Mouse (Mus musculus): Measurements from ENCODE around the gene Gm10310. TPM values are rescaled to one million over a fixed set of nuclear protein-coding genes. Genes with fewer than 3 reads are reported as not detected.
"Not testable (repeated sequence)": the region's sequence is repeated elsewhere in the genome, so short reads cannot be mapped to it uniquely, and the experiment has no call there.

The Gm10310 gene
- not detected in 2 replicates for polyA plus RNA-seq (2015; fragmentation: Nextera tagmentation; extraction: Ambion mirVana)

DNA sequence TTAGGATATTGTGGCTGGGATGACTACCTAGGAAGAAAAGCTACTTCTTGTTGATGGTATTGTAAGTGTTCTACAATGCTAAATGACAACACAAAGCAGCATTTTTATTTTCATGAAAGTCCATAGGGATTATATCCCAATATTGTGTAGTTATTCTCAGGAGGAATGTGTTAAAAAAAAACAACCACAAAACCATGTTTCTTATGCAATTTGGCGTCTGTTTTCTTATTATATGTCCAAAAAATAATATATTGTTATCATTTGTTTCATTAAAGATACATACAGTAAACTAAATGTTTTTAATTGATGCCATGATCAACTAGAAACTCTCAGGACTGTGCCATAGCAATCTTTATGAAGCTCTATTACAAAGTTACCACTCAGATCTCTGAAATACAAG lies at the start of gene Gm10310:
TSS of gene Gm10310 (minus strand) at position 101 of the 400 bp plus-strand sequence.
- WGBS = no CpG with 5 or more reads among the region's 1 CpGs
- not testable (repeated sequence) for H3K27ac ChIP-seq (ENCODE audit: low read length); H3K4me1 ChIP-seq (replicated peaks; ENCODE audit: control insufficient read depth, insufficient read depth, low read length)

GRCm38 (mm10) chr10:130030048-130030447 lies 45.2 kb upstream of the Gm10310 start, which contains the start of gene Olfr821:
Gene Olfr821, plus strand, starts transcription at chr10:130030348.
- no peak within 1 kb of the TSS for H3K4me3 ChIP-seq (ENCODE audit: low read length)
- H3K27ac ChIP-seq (ENCODE audit: low read length) = no peak within 1 kb of the TSS
- H3K9ac ChIP-seq (ENCODE audit: low read length) = no peak within 1 kb of the TSS
- ATAC-seq (ENCODE audit: low read depth) = no peak
- H3K9me3 ChIP-seq (ENCODE audit: control insufficient read depth, low read length) = no peaks in the 10 kb centered on the region
- H3K27me3 ChIP-seq (ENCODE audit: control insufficient read depth, insufficient read depth, low read depth, low read length) = no peaks in the 10 kb centered on the region
- no peaks in the 10 kb centered on the region for H3K4me1 ChIP-seq (replicated peaks; ENCODE audit: control insufficient read depth, insufficient read depth, low read length)
- no peaks in the 10 kb centered on the region for H3K36me3 ChIP-seq (ENCODE audit: control insufficient read depth, insufficient read depth, low read length)
- H3K4me2 ChIP-seq (ENCODE audit: low read depth, low read length) = no peak within 1 kb of the TSS

More for the DNA sequence above, at the start of gene Gm10310:
- not testable (repeated sequence) for H3K4me3 ChIP-seq (ENCODE audit: low read length); H3K36me3 ChIP-seq (ENCODE audit: control insufficient read depth, insufficient read depth, low read length); H3K9ac ChIP-seq (ENCODE audit: low read length); ATAC-seq (ENCODE audit: low read depth); H3K9me3 ChIP-seq (ENCODE audit: control insufficient read depth, low read length); H3K4me2 ChIP-seq (ENCODE audit: low read depth, low read length); H3K27me3 ChIP-seq (ENCODE audit: control insufficient read depth, insufficient read depth, low read depth, low read length)

DNA sequence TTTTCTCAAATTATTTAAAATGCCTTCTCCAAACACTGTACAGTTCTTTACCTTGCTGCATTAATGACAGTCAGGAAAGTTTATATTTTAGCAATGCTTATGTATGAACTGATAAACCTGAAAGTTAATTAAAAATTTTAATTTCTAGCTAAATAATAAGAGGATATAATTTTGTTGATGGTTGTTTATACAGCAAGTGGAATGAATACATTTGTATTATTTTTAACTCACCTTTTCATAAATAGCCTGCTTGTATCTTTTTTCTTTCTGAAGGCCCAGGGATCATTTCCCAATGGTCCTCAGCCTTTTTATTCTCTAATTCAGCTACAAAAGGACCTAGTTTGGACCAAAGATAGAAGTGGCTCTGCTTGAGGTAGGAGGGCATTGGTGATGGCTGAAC lies 27.5 kb upstream of the Gm10310 start, which contains the start of gene Olfr820:
TSS of gene Olfr820 (plus strand) at position 301 of the 400 bp plus-strand sequence.
- no peaks in the 10 kb centered on the region for H3K9me3 ChIP-seq (ENCODE audit: control insufficient read depth, low read length)
- no peak for ATAC-seq (ENCODE audit: low read depth)
- H3K4me2 ChIP-seq (ENCODE audit: low read depth, low read length) = no peak within 1 kb of the TSS
- no peaks in the 10 kb centered on the region for H3K4me1 ChIP-seq (replicated peaks; ENCODE audit: control insufficient read depth, insufficient read depth, low read length)
- no peaks in the 10 kb centered on the region for H3K36me3 ChIP-seq (ENCODE audit: control insufficient read depth, insufficient read depth, low read length)
- no peak within 1 kb of the TSS for H3K4me3 ChIP-seq (ENCODE audit: low read length)
- H3K27ac ChIP-seq (ENCODE audit: low read length) = no peak within 1 kb of the TSS
- H3K9ac ChIP-seq (ENCODE audit: low read length) = no peak within 1 kb of the TSS
- no peaks in the 10 kb centered on the region for H3K27me3 ChIP-seq (ENCODE audit: control insufficient read depth, insufficient read depth, low read depth, low read length)

DNA sequence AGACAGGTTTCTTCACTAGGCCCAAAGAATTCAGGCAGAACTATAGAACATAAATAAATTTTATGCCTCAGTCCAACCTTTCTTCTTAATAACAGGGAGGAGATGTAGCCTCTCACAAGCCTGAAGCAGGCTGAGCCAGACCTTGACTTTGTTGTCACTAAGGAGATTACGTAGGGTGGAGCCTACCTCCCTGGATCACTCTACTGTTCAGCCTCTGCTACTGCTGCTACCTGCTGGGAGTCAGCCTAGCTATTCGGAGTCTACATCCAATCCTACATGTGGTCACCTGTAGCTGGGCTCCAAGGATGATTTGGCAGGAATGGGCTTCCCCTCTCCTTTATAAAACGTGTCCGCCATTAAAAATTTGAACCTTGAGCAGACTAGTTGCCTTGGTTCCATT lies 20.5 kb upstream of the Gm10310 start:
- not testable (repeated sequence) for H3K4me1 ChIP-seq (replicated peaks; ENCODE audit: control insufficient read depth, insufficient read depth, low read length); H3K9ac ChIP-seq (ENCODE audit: low read length); H3K36me3 ChIP-seq (ENCODE audit: control insufficient read depth, insufficient read depth, low read length); H3K9me3 ChIP-seq (ENCODE audit: control insufficient read depth, low read length); ATAC-seq (ENCODE audit: low read depth); H3K27ac ChIP-seq (ENCODE audit: low read length); H3K4me2 ChIP-seq (ENCODE audit: low read depth, low read length); H3K4me3 ChIP-seq (ENCODE audit: low read length); H3K27me3 ChIP-seq (ENCODE audit: control insufficient read depth, insufficient read depth, low read depth, low read length)
- 85% methylated on average over 4 of the region's 4 CpGs for WGBS

DNA sequence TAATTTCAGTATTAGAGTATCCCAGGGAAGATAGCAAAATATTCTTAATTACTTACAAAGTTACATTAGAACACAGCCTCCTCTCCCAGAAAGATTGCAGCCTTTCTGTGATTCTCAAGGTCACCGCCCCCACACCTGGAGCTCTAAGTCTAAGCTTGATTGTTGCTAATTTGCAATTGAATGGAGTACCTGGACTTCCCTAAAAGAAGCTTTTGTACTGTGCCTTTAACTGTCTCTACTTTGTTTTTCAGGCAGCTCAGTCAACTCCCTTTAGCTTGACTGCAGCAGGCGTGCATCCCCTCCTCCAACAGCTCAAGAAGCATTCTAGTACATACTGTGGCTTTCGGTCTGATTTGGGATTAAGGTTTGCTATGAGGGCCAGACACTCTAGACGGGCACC lies 19.2 kb upstream of the Gm10310 start:
- not testable (repeated sequence) for ATAC-seq (ENCODE audit: low read depth); H3K36me3 ChIP-seq (ENCODE audit: control insufficient read depth, insufficient read depth, low read length); H3K9me3 ChIP-seq (ENCODE audit: control insufficient read depth, low read length); H3K4me1 ChIP-seq (replicated peaks; ENCODE audit: control insufficient read depth, insufficient read depth, low read length); H3K4me3 ChIP-seq (ENCODE audit: low read length); H3K9ac ChIP-seq (ENCODE audit: low read length); H3K27me3 ChIP-seq (ENCODE audit: control insufficient read depth, insufficient read depth, low read depth, low read length); H3K27ac ChIP-seq (ENCODE audit: low read length); H3K4me2 ChIP-seq (ENCODE audit: low read depth, low read length)
- WGBS = 86% methylated on average over 4 of the region's 4 CpGs

DNA sequence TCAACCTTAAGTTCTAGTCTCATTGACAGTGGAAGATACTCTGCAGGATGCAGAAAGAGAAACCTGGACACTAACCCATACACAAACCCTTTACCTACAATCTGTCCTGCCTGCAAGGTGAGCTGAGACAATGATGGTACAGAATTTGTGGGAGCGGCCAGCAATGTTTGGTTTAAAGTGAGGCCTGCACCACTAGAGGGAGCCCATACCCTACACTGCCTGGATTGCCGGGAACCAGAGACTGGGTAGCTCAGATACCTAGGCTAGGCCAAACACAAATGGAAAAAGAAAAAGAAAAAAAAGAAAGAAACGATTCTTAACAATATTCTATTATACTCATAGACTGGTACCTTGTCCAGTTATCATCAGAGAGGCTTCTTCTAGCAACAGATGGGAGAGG lies 3.0 kb downstream of the Gm10310 start:
- ATAC-seq (ENCODE audit: low read depth); H3K36me3 ChIP-seq (ENCODE audit: control insufficient read depth, insufficient read depth, low read length); H3K4me1 ChIP-seq (replicated peaks; ENCODE audit: control insufficient read depth, insufficient read depth, low read length); H3K9me3 ChIP-seq (ENCODE audit: control insufficient read depth, low read length); H3K9ac ChIP-seq (ENCODE audit: low read length); H3K27ac ChIP-seq (ENCODE audit: low read length); H3K4me3 ChIP-seq (ENCODE audit: low read length); H3K27me3 ChIP-seq (ENCODE audit: control insufficient read depth, insufficient read depth, low read depth, low read length); H3K4me2 ChIP-seq (ENCODE audit: low read depth, low read length): not testable (repeated sequence)
- WGBS = no CpG with 5 or more reads among the region's 3 CpGs

- ATAC-seq (ENCODE audit: low read depth); H3K9ac ChIP-seq (ENCODE audit: low read length): not testable (repeated sequence)
- WGBS = no CpG with 5 or more reads among the region's 2 CpGs
Observed at GRCm38 (mm10) chr10:129976040-129976439, 8.8 kb downstream of the Gm10310 start, which contains the start of gene Olfr247. Gene Olfr247, minus strand, starts transcription at chr10:129976140.

GRCm38 (mm10) chr10:129972994-129973393 lies 11.9 kb downstream of the Gm10310 start:
- H3K4me2 ChIP-seq (ENCODE audit: low read depth, low read length); H3K9me3 ChIP-seq (ENCODE audit: control insufficient read depth, low read length); ATAC-seq (ENCODE audit: low read depth); H3K4me1 ChIP-seq (replicated peaks; ENCODE audit: control insufficient read depth, insufficient read depth, low read length); H3K4me3 ChIP-seq (ENCODE audit: low read length); H3K27me3 ChIP-seq (ENCODE audit: control insufficient read depth, insufficient read depth, low read depth, low read length); H3K27ac ChIP-seq (ENCODE audit: low read length); H3K9ac ChIP-seq (ENCODE audit: low read length); H3K36me3 ChIP-seq (ENCODE audit: control insufficient read depth, insufficient read depth, low read length): not testable (repeated sequence)
- WGBS = no CpG with 5 or more reads among the region's 3 CpGs

More at GRCm38 (mm10) chr10:129976040-129976439, 8.8 kb downstream of the Gm10310 start, which contains the start of gene Olfr247:
- H3K4me1 ChIP-seq (replicated peaks; ENCODE audit: control insufficient read depth, insufficient read depth, low read length); H3K36me3 ChIP-seq (ENCODE audit: control insufficient read depth, insufficient read depth, low read length); H3K27me3 ChIP-seq (ENCODE audit: control insufficient read depth, insufficient read depth, low read depth, low read length); H3K4me3 ChIP-seq (ENCODE audit: low read length); H3K4me2 ChIP-seq (ENCODE audit: low read depth, low read length); H3K27ac ChIP-seq (ENCODE audit: low read length); H3K9me3 ChIP-seq (ENCODE audit: control insufficient read depth, low read length): not testable (repeated sequence)

- not testable (repeated sequence) for H3K27me3 ChIP-seq (ENCODE audit: control insufficient read depth, insufficient read depth, low read depth, low read length); ATAC-seq (ENCODE audit: low read depth); H3K36me3 ChIP-seq (ENCODE audit: control insufficient read depth, insufficient read depth, low read length); H3K4me2 ChIP-seq (ENCODE audit: low read depth, low read length); H3K4me1 ChIP-seq (replicated peaks; ENCODE audit: control insufficient read depth, insufficient read depth, low read length); H3K9ac ChIP-seq (ENCODE audit: low read length); H3K9me3 ChIP-seq (ENCODE audit: control insufficient read depth, low read length); H3K27ac ChIP-seq (ENCODE audit: low read length); H3K4me3 ChIP-seq (ENCODE audit: low read length)
- 62% methylated on average over 2 of the region's 2 CpGs for WGBS
Observed at GRCm38 (mm10) chr10:129967166-129967565, 17.7 kb downstream of the Gm10310 start, which contains the start of gene Olfr819. Gene Olfr819, minus strand, starts transcription at chr10:129967266.

- not testable (repeated sequence) for ATAC-seq (ENCODE audit: low read depth); H3K4me1 ChIP-seq (replicated peaks; ENCODE audit: control insufficient read depth, insufficient read depth, low read length); H3K9me3 ChIP-seq (ENCODE audit: control insufficient read depth, low read length); H3K27ac ChIP-seq (ENCODE audit: low read length); H3K27me3 ChIP-seq (ENCODE audit: control insufficient read depth, insufficient read depth, low read depth, low read length); H3K4me3 ChIP-seq (ENCODE audit: low read length); H3K36me3 ChIP-seq (ENCODE audit: control insufficient read depth, insufficient read depth, low read length); H3K4me2 ChIP-seq (ENCODE audit: low read depth, low read length); H3K9ac ChIP-seq (ENCODE audit: low read length)
- WGBS = 89% methylated on average over 2 of the region's 3 CpGs
Observed at GRCm38 (mm10) chr10:129966232-129966631, 18.6 kb downstream of the Gm10310 start.
